Mouse (Mus musculus) monocyte, adult 2 months (primary cell): ENCODE data around the gene Ifna6.
A peak's percentile ranks its signal among the peaks of the same experiment; 100 is the strongest.
"Not testable (repeated sequence)": the region's sequence is repeated elsewhere in the genome, so short reads cannot be mapped to it uniquely, and the experiment has no call there.

Experiments
- DNase-seq, 2 experiments: peaks; one replicate each; pipeline ENCODE4 v3.0.0; 2022; ENCODE audit warnings: low spot score in 2 of 2, low read depth in 1 of 2

Gene Ifna6

DNA sequence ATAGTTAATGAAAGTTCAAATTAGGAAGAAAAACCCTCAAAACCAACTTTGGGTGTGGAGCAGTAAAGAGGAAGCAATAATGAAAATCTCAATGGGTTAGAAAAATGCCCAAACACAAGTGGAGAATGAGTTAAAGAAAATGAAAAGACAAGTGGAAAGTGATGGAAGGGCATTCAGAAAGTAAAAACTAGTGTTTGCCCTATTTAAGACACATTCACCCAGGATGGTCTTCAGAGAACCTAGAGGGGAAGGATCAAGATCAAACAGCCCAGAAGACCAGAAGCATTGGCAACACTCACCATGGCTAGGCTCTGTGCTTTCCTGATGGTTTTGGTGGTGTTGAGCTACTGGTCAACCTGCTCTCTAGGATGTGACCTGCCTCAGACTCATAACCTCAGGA, at the start of gene Ifna6:
Ifna6 (plus strand) TSS at position 301 of the 400 bp plus-strand sequence.
- DNase-seq, result not testable (repeated sequence)

DNA sequence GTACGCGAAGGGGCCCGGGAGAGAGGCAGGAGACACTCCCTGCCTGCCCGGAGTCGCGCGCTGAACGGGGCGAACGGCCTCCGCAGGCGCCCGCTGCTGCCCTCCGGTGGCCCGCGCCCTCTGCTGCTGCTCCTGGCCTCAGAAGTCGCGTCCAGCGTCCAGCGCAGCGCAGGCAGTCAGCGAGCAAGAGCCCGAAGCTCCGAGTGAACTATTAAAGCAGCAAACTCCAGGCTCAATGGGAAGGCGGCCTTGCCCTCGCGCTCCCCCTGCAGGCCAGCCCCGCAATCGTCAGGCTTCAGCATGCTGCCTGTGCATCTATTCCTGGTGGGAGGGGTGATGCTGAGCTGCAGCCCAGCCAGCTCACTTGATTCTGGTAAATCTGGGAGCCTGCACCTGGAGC, 47.7 kb upstream of the Ifna6 start, which contains the start of gene Gm13272:
Gm13272 (plus strand) TSS at position 301 of the 400 bp plus-strand sequence.
- DNase-seq, result not testable (repeated sequence)

DNA sequence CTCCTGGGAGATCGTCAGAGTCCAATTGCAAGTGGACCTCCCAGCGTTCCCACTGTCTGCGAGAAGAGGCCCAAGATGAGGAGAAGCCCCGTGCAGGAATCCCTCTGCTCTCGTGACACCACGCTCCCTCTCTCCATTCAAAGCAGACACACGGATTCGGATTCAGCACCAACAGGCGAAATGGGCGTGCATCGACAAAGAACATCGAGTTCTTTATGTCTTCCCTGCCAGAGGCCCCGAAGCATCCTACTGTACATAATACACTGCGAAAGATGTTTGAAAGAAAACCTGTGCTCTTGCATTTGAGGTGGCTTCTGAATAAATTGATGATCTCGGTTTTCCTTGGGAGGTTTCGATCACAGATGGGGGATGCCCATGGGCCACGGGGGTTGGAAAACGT, 46.9 kb upstream of the Ifna6 start:
- not testable (repeated sequence) for DNase-seq

DNA sequence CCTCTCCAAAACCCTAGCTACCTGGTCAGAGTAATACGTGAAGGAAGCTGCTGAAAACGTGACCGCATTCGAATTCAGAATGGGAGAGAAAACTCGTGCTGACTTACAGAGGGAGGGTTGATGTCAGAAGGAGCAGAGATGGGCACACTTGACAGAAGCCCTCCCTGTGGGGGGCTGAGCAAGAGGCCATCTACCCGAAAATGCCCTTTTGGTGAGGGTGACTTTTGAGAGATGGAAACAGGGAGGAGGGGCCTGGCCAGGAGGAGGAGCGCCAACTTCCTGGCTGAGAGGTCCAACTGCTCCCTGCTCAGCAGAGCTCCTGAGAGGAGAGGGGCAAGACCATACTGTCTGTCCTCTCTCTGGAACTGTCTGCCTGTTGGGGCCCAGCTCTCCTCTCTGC, 45.4 kb upstream of the Ifna6 start, which contains the start of gene Ifnz:
Ifnz (plus strand) TSS at position 301 of the 400 bp plus-strand sequence.
- not testable (repeated sequence) for DNase-seq

DNA sequence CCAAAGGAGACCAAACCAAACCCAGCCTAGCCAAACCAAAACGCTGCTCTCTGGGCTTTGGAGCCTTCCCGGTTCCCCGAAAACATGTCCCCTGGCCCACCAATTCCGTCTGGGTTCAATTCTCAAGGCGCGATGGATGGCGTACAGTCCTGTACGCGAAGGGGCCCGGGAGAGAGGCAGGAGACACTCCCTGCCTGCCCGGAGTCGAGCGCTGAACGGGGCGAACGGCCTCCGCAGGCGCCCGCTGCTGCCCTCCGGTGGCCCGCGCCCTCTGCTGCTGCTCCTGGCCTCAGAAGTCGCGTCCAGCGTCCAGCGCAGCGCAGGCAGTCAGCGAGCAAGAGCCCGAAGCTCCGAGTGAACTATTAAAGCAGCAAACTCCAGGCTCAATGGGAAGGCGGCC, 44.9 kb upstream of the Ifna6 start:
- peak in 1 of 2 experiments; percentile 4 for DNase-seq

DNA sequence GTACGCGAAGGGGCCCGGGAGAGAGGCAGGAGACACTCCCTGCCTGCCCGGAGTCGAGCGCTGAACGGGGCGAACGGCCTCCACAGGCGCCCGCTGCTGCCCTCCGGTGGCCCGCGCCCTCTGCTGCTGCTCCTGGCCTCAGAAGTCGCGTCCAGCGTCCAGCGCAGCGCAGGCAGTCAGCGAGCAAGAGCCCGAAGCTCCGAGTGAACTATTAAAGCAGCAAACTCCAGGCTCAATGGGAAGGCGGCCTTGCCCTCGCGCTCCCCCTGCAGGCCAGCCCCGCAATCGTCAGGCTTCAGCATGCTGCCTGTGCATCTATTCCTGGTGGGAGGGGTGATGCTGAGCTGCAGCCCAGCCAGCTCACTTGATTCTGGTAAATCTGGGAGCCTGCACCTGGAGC, 41.8 kb upstream of the Ifna6 start, which contains the start of gene Gm13276:
Gm13276 (plus strand) TSS at position 301 of the 400 bp plus-strand sequence.
- DNase-seq, result not testable (repeated sequence)

DNA sequence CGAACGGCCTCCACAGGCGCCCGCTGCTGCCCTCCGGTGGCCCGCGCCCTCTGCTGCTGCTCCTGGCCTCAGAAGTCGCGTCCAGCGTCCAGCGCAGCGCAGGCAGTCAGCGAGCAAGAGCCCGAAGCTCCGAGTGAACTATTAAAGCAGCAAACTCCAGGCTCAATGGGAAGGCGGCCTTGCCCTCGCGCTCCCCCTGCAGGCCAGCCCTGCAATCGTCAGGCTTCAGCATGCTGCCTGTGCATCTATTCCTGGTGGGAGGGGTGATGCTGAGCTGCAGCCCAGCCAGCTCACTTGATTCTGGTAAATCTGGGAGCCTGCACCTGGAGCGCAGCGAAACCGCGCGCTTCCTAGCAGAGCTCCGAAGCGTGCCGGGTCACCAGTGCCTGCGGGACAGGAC, 38.8 kb upstream of the Ifna6 start, which contains the start of gene Gm13277:
Gm13277 (plus strand) TSS at position 231 of the 400 bp plus-strand sequence.
- peak in 1 of 2 experiments; percentile 58 for DNase-seq

DNA sequence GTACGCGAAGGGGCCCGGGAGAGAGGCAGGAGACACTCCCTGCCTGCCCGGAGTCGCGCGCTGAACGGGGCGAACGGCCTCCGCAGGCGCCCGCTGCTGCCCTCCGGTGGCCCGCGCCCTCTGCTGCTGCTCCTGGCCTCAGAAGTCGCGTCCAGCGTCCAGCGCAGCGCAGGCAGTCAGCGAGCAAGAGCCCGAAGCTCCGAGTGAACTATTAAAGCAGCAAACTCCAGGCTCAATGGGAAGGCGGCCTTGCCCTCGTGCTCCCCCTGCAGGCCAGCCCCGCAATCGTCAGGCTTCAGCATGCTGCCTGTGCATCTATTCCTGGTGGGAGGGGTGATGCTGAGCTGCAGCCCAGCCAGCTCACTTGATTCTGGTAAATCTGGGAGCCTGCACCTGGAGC, 36.0 kb upstream of the Ifna6 start, which contains the start of gene Gm13278:
Gm13278 (plus strand) TSS at position 301 of the 400 bp plus-strand sequence.
- DNase-seq, result not testable (repeated sequence)

DNA sequence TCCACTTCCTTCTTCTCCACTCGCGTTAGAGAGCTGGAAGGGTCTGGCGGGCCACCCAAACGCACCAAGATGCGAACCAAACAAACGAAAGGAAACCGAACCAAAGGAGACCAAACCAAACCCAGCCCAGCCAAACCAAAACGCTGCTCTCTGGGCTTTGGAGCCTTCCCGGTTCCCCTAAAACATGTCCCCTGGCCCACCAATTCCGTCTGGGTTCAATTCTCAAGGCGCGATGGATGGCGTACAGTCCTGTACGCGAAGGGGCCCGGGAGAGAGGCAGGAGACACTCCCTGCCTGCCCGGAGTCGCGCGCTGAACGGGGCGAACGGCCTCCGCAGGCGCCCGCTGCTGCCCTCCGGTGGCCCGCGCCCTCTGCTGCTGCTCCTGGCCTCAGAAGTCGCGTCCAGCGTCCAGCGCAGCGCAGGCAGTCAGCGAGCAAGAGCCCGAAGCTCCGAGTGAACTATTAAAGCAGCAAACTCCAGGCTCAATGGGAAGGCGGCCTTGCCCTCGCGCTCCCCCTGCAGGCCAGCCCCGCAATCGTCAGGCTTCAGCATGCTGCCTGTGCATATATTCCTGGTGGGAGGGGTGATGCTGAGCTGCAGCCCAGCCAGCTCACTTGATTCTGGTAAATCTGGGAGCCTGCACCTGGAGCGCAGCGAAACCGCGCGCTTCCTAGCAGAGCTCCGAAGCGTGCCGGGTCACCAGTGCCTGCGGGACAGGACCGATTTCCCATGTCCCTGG, 33.1 kb upstream of the Ifna6 start, which contains the start of gene Gm13275:
Gm13275 (plus strand) TSS at position 552 of the 740 bp plus-strand sequence.
- DNase-seq, result peak; percentile 61 to 85

DNA sequence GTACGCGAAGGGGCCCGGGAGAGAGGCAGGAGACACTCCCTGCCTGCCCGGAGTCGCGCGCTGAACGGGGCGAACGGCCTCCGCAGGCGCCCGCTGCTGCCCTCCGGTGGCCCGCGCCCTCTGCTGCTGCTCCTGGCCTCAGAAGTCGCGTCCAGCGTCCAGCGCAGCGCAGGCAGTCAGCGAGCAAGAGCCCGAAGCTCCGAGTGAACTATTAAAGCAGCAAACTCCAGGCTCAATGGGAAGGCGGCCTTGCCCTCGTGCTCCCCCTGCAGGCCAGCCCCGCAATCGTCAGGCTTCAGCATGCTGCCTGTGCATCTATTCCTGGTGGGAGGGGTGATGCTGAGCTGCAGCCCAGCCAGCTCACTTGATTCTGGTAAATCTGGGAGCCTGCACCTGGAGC, 30.1 kb upstream of the Ifna6 start, which contains the start of gene Gm13279:
Gm13279 (plus strand) TSS at position 301 of the 400 bp plus-strand sequence.
- DNase-seq, result not testable (repeated sequence)

DNA sequence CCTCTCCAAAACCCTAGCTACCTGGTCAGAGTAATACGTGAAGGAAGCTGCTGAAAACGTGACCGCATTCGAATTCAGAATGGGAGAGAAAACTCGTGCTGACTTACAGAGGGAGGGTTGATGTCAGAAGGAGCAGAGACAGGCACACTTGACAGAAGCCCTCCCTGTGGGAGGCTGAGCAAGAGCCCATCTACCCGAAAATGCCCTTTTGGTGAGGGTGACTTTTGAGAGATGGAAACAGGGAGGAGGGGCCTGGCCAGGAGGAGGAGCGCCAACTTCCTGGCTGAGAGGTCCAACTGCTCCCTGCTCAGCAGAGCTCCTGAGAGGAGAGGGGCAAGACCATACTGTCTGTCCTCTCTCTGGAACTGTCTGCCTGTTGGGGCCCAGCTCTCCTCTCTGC, 27.9 kb upstream of the Ifna6 start, which contains the start of gene Gm13285:
Gm13285 (plus strand) TSS at position 301 of the 400 bp plus-strand sequence.
- not testable (repeated sequence) for DNase-seq

DNA sequence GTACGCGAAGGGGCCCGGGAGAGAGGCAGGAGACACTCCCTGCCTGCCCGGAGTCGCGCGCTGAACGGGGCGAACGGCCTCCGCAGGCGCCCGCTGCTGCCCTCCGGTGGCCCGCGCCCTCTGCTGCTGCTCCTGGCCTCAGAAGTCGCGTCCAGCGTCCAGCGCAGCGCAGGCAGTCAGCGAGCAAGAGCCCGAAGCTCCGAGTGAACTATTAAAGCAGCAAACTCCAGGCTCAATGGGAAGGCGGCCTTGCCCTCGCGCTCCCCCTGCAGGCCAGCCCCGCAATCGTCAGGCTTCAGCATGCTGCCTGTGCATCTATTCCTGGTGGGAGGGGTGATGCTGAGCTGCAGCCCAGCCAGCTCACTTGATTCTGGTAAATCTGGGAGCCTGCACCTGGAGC, 24.3 kb upstream of the Ifna6 start, which contains the start of gene Gm13287:
Gm13287 (plus strand) TSS at position 301 of the 400 bp plus-strand sequence.
- DNase-seq, result not testable (repeated sequence)

DNA sequence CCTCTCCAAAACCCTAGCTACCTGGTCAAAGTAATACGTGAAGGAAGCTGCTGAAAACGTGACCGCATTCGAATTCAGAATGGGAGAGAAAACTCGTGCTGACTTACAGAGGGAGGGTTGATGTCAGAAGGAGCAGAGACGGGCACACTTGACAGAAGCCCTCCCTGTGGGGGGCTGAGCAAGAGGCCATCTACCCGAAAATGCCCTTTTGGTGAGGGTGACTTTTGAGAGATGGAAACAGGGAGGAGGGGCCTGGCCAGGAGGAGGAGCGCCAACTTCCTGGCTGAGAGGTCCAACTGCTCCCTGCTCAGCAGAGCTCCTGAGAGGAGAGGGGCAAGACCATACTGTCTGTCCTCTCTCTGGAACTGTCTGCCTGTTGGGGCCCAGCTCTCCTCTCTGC, 22.0 kb upstream of the Ifna6 start, which contains the start of gene Gm13288:
Gm13288 (plus strand) TSS at position 301 of the 400 bp plus-strand sequence.
- DNase-seq, result not testable (repeated sequence)

DNA sequence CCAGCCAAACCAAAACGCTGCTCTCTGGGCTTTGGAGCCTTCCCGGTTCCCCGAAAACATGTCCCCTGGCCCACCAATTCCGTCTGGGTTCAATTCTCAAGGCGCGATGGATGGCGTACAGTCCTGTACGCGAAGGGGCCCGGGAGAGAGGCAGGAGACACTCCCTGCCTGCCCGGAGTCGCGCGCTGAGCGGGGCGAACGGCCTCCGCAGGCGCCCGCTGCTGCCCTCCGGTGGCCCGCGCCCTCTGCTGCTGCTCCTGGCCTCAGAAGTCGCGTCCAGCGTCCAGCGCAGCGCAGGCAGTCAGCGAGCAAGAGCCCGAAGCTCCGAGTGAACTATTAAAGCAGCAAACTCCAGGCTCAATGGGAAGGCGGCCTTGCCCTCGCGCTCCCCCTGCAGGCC, 21.5 kb upstream of the Ifna6 start:
- DNase-seq, result peak in 1 of 2 experiments; percentile 2

DNA sequence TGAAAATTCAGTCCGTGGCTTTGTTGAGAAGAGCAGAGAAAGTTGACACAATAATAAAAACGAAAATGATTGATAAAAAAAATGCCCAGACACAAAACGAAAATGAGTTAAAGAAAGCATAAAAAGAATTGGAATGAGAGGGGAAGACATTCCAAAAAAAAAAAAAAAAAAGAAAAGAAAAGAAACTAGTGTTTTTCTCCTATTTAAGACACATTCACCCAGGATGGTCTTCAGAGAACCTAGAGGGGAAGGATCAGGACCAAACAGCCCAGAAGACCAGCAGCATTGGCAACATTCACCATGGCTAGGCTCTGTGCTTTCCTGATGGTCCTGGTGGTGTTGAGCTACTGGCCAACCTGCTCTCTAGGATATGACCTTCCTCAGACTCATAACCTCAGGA, 11.3 kb upstream of the Ifna6 start, which contains the start of gene Ifna7:
Ifna7 (plus strand) TSS at position 301 of the 400 bp plus-strand sequence.
- no peak for DNase-seq

DNA sequence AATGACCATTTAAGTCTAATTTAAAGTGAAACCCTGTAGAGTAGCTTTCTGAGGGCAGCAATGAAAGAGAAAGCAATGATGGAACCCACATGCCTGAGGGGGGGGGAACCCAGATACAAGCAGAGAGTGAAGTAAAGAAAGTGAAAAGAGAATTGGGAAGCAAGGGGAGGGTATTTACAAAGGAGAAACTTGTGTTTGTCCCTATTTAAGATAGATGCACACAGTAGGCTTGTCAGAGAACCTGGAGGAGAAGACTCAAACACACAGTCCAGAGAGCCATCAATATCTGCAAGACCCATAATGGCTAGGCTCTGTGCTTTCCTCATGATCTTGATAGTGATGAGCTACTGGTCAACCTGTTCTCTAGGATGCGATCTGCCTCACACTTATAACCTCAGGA, 7.6 kb upstream of the Ifna6 start, which contains the start of gene Ifna11:
Ifna11 (plus strand) TSS at position 301 of the 400 bp plus-strand sequence.
- DNase-seq, result no peak

DNA sequence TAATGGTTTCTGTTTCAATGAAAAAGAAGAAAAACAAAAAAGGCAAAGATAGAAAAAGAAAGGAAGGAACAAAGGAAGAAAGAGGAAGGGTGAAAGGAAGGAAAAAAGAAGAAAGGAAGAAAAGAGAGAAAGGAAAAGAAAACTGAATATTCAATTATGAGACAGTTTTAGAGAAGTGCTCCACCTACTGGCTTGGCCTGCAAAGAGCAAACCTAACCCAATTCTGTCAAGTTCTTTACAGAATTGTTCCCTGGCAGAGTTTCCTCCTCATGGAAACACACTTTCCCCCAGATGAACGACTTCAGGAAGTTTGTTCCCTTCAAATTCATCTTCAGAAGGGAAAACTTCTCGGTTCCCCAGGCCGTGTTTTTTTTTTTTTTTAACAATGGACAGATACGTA, 4.2 kb upstream of the Ifna6 start:
- DNase-seq, result no peak

DNA sequence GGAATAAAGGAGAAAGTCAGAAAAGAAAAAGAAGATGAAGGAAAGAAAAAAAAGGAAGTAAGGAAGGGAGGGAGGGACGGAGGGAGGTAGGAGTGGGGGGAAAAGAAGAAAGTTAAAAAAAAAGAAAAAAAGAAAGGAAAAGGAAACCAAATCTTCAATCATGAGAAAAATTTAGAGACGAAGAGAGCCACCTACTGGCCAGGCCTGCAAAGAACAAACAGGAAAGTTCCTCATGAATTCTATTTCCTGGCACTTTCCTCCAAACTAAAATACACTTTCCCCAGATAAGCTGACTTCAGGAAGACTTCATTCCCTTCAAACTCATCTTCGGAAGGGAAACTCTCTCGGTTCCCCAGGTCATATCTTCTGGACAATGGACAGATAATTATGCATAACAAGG, 3.3 kb downstream of the Ifna6 start:
- no peak for DNase-seq

DNA sequence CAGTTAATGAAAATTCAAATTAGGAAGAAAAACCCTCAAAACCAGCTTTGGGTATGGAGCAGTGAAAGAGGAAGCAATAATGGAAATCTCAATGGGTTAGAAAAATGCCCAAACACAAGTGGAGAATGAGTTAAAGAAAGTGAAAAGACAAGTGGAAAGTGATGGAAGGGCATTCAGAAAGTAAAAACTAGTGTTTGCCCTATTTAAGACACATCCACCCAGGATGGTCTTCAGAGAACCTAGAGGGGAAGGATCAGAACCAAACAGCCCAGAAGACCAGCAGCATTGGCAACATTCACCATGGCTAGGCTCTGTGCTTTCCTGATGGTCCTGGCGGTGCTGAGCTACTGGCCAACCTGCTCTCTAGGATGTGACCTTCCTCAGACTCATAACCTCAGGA, 8.0 kb downstream of the Ifna6 start, which contains the start of gene Ifna5:
Ifna5 (plus strand) TSS at position 301 of the 400 bp plus-strand sequence.
- not testable (repeated sequence) for DNase-seq

DNA sequence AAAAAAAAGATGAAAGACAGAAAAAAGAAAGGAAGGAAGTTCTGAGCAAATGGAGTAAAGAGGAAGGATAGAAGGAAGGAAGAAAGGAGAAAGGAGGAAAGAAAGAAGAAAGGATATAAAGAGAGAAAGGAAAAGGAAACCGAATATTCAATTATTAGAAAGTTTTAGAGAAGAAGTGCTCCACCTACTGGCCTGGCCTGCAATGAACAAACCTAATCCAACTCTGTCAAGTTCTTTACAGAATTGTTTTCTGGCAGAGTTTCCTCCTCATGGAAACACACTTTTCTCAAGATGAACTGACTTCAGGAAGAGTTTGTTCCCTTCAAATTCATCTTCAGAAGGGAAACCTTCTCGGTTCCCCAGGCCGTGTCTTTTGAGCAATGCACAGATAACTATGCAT, 11.6 kb downstream of the Ifna6 start:
- no peak for DNase-seq

DNA sequence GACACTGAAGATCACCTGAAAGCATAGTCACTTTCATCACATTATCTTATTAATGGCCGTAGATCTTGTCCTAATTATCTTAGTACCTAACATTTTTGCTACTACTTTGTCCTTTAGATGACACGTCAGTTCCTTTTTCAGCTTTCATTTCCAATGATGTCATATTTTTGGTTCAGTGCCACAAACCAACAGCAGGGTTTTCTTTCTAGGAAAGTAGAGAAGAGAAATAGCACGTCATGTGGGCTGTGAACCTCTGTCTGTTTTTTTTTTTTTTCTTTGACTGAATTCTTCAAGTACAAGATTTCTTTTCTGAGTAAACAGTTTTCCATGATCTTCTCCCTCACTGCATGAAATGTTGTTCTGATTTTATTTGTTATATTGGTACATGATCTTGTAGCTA, 12.8 kb downstream of the Ifna6 start:
- DNase-seq, result no peak
